Mouse (Mus musculus) urinary bladder, postnatal 14 days (tissue): ENCODE data around the gene Slc35a1.

Experiments used
- DNase-seq: peaks from one replicate; pipeline ENCODE4 v3.0.0; 2021; ENCODE audit warnings: low spot score

The Slc35a1 gene

DNA sequence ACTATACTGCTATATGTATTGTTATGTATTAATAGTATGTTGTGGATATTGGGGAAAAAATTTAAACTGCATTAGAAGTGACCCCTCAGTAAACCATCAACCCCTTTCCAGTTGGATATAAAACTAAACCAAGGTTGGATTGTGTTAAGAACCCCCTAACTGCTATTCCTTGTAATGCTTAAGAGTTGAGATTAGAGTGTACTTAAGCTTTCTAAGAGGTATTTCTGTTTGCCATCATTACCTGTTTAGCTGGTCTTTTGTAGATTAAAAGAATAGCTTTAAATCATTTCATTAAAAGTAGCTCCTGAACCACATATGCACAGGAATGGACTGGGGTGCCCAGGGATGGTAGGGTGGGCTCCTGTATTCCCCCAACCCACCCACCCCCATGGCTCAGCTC is 42.5 kb downstream of the Slc35a1 start:
- DNase-seq, result no peak

DNA sequence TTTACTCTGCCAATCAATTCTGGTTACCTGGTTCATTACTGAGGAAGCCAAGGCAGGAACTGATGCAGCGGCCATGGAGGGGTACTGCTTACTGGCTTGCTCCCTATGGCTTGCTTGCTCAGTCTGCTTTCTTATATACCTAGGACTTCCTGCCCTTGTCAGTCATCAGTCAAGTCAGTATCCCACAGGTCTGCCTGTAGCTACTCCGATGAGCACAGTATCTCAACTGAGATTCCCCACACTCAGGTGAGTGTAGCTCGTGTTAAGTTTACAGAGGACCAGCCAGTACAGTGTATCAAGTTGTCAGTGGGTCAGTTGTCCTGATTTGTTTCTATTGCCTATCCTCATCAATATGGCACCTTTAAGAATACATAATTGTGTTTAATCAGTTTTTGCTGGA is 46.5 kb downstream of the Slc35a1 start:
- no peak for DNase-seq

DNA sequence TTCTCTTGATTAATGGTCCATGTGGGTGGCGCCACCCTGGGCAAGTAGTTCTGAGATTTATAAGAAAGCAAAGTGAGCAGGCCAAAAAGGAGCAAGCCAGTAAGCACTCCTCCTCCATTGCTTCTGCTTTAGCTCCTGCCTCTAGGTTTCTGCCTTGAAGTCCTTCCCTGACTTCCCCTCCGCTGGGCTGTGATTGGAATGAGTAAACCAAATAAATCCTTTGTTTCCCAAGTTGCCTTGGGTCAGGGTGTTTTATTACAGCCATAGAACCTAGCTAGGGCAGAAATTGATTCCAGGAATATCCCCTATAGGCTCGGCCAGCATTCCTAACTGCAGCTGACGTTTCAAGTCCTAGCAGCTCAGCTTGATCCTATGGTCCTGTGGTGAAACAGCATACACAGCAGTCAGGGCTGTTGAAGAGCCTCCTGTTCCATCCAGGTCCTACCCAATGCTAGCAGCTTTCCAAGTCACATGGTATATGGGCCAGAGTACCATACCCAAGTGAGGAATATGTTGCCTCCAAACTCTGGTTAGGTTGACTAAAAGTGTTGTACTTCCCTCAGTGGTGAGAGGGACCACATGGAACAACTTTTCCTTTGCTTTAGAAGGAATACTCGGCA is 47.4 kb downstream of the Slc35a1 start:
- no peak for DNase-seq

DNA sequence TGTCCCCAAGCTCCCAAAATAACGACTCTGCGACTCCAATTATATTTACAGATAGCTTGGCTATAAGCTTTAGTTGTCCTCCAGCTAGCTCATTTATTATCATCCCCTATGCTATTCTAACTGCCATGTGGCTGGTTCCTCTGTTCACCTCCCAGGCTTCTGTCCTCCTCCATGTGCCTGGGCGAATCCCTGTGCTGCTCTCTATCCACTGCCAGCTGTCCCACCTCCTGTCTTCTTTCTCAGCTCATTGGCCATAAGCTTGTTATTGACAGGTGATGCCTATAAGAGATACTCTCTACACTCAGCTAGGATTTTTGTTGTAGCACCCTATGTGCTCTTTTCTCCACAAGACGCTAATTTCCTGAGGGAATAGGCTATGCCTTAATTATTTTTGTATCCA is 49.4 kb downstream of the Slc35a1 start:
- no peak for DNase-seq

DNA sequence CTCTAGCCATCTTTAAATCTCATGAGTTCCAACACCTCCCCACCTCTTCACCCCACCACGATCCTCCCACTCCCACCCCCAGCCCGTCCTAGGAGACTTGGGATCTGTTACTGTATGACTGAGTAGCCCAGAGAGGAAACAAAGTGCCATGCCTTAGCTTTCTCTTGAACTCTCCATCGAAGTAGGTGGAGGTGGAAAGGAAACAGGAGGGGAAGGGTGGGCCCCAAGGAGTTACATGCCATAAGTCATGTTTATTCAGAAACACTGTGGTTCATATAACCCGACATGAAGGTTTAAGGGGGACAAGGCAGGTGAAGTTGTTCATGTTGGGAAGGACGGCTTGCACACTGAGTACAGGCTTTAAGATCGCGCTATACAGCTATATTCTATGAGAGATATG is 49.9 kb downstream of the Slc35a1 start:
- DNase-seq, result no peak

DNA sequence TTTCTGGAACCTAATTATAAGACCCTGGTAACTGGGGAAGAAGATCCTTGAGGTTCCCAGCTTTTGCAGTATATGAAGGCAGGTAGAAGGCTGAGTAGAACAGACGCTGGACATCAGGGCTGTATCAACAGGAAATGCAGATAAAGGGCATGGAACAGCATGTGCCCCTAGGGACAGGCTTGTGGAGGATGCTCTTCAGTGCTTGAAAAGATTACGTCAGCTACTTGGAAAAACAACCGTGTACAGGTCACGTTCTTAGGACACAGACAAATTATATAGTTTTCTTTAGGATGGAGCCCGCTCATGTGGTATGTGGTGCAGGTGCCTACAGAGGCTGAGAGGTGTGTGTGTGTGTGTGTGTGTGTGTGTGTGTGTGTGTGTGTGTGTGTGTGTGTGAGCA is 51.2 kb downstream of the Slc35a1 start:
- DNase-seq, result no peak

DNA sequence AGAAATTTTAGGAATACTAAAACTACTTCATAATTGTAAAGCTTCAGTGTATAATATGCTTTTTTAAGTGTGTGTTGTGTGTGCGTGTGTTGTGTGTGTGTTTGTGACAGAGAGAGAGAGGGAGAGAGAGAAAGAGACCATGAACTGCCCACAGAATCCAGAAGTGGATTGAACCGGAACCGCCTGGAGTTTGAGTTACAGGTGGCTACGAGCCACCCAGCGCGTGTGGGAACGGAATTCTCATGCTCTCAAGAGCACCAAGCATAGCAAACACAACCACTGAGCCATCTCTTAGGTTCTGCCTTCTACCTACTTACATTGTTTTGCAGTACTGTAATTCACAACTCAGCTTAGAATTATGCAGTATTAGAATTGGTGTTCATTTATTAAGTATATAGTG is 53.1 kb downstream of the Slc35a1 start:
- DNase-seq, result no peak

DNA sequence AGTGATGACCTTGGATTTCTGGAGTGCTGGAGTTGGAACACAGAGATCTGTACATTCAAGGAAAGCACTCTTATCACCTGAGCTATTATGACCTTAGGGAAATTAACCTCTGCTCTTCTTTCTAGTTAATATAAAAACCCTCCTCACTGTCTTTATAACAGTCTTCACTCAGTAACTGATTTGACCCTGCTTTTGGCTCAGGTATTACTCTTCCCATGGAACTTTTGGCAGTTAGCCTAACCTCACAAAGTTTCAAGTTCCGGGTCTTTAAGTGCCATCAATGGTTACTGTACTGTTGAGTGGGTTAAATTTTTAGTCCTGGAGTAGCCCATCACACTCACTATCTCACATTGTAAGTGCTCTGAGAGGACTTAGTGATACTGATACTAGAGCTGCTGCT is 57.3 kb downstream of the Slc35a1 start:
- no peak for DNase-seq

DNA sequence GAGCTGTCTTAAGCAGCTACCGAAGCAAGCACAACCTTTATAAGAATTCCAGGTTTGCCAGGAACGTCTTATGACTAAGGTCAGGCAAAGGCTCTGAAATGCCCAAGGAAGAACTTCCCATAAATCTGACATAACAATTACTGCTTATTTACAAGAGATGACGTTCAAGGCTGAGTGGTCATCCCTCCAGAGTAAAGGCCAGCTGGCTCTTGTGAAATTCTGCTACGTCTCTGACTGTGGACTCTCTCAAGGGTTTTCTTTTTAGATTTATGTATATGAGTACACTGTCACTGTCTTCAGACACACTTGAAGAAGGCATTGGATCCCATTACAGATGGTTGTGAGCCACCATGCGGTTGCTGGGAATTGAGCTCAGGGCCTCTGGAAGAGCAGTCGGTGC is 60.8 kb downstream of the Slc35a1 start:
- DNase-seq, result no peak

DNA sequence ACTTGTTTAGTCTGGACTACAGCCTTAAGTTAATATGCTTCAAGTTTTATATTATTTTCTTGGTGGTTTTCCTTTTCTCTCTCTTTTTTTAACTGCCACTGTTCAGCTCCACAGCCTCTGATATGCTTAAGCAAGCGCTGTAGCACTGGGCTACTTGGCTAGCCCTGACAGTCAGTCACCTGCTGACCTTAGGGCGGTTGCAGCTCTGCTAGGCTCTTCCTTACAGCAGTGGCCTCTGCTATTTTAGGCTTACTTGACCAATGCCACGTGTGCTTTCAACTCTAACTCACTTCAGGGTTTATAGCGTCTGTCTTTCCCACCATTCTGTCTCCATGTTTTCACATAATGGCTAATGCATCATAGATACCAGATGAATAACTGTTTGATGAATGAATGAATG is 61.7 kb downstream of the Slc35a1 start:
- no peak for DNase-seq

DNA sequence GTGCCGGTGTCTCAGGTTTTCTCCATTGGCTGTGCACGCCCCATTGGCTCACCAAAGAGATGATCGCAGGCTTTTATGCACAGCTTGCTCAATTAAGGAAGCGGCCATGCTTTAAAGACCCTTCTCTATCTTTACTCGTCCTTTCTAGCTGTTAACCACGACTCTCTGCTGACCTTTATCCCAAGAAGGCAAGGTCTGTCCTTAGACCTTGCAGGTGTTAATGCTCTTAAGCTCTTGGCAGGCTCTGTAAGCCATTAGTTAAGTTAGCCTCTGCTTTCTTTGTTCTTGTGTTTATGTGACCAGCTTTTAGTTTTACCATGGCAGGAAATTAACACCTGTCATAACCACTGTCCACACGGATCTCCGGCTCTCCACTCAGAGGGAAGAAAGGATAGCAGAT is 71.1 kb downstream of the Slc35a1 start:
- DNase-seq, result no peak

DNA sequence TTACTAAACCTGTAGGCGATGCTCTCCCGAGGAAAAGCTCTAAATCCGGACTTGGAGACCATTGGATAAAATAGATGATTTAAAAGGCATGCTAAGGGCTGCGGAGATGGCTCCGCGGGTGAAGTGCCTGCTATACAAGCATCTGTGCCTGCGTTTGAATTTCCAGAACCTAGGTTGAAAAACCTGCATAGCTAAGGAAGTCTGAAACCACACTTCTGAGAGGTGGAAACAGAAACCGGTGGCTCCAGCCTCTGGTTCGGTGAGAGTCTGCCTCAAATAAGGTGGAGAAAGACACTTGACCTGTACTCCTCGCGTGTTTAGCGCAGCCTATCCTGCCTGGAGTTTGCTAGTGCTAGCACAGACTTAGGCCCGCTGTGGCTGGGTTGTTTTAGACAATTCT is 71.9 kb downstream of the Slc35a1 start:
- peak; percentile 6 for DNase-seq

DNA sequence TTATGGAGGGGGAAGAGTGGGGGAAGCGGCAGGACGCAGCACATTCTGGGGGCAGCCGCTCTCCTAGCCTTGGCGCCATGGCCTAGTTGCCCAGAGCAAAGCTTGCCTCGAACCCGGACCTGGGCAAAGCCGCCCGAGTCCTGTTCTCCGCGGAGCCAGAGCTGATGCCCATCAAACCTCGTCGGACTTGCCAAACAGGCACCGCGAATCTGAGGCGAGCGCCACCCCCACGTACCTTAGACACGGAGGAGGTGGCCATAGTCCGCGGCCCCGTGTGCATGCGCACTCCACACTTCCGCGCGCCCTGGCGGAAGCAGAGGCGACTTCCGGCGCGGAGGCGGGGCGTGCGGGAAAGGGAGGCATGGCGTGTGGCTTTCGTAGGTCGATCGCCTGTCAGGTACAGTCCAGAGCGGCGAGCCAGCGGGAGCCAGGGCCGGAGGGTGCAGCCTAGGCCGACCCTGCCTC is 72.6 kb downstream of the Slc35a1 start, which contains the start of the genes Orc3 and Rars2:
Gene Orc3 (minus strand): TSS at position 315 of the 465 bp plus-strand sequence.
Gene Rars2 (plus strand): TSS at position 328 of the 465 bp plus-strand sequence.
- peak; percentile 92 for DNase-seq

DNA sequence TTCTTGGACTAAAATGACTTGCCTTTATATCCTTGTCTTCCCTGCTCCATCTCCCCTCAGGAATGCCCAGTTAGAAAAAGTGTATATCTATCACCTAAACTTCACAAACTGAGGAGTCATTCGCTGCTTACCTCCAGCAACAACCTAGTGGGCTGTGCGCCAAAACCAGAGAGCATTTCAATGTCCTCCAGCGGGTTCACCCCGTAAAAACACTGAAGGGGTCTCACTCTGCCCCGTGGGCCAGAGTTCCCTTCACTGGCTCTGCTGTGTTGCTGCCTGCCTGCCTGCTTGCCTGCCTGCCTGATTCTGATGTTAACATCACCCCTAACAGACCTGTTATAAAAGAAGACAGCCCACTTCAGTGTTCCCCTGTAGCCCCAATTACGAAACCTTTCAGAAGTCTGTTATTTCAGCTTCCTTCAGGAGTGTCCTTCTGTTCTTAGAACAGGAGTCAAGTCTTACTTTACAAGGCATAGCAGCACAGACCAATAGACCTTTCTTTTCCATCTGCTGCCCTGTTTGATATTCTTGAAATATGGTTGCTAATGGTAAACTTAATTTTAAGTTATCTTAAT is 73.6 kb downstream of the Slc35a1 start:
- DNase-seq, result peak; percentile 9
